Mouse (Mus musculus): ENCODE results near the gene Slc20a1.

- TF ChIP-seq CTCF (conservative IDR thresholded peaks at IDR 0.05; ENCODE audit: insufficient read depth, insufficient read length, low read depth, low read length) = no peak
- no peak for TF ChIP-seq POLR2A (IDR thresholded peaks at IDR 0.05; ENCODE audit: low read depth, low read length)
These were observed 38.0 kb downstream of the Slc20a1 start for GRCm38 (mm10) chr2:129236526-129236925.

All from kidney, adult 2 months (tissue).